Mouse (Mus musculus): ENCODE measurements at regions not wholly inside any gene's neighbourhood (a gene's known extent, or its start where the extent isn't known, plus 50 kb on each side); places are given as distances from the start of the nearest gene placed in this dataset.
A peak's percentile ranks its signal among the peaks of the same experiment; 100 is the strongest.

GRCm38 (mm10) chr15:60475086-60475485 is 378.5 kb downstream of the Fam84b start:
- Histone ChIP-seq H3K4me2 (ENCODE audit: low read depth, low read length, poor library complexity, severe bottlenecking) (no peak overlapping the region), H3K4me1 (ENCODE audit: insufficient read depth, low read length) (no peaks in the 10 kb centered on the region), H3K9me3 (ENCODE audit: low read length) (no peaks in the 10 kb centered on the region), H3K27me3 (ENCODE audit: insufficient read depth, low read length) (no peaks in the 10 kb centered on the region), H3K4me3 (ENCODE audit: low read depth, low read length) (no peak overlapping the region), H3K9ac (replicated peaks; ENCODE audit: low read length, poor library complexity, severe bottlenecking) (no peak overlapping the region), H3K36me3 (ENCODE audit: insufficient read depth, low read length) (no peaks in the 10 kb centered on the region), H3K27ac (ENCODE audit: low read depth, low read length) (no peak overlapping the region)
- TF ChIP-seq CTCF (IDR thresholded peaks at IDR 0.05), result no peak
- ATAC-seq (ENCODE audit: low FRiP score) (no peak), DNase-seq (ENCODE audit: low spot score) (no peak)
- 21% methylated on average over 3 of the region's 3 CpGs for WGBS

GRCm38 (mm10) chr15:60431916-60432315 is 415.5 kb upstream of the 4933412E24Rik start:
- DNase-seq (ENCODE audit: low spot score), result no peak
- 89% methylated on average over 1 of the region's 1 CpGs for WGBS
- ATAC-seq (ENCODE audit: low FRiP score), result no peak
- H3K4me2 ChIP-seq (ENCODE audit: low read depth, low read length, poor library complexity, severe bottlenecking), result no peak overlapping the region
- no peak for TF ChIP-seq CTCF (IDR thresholded peaks at IDR 0.05)
- no peaks in the 10 kb centered on the region for H3K9me3 ChIP-seq (ENCODE audit: low read length)
- no peaks in the 10 kb centered on the region for H3K27me3 ChIP-seq (ENCODE audit: insufficient read depth, low read length)
- no peak overlapping the region for H3K27ac ChIP-seq (ENCODE audit: low read depth, low read length)
- H3K4me1 ChIP-seq (ENCODE audit: insufficient read depth, low read length), result no peaks in the 10 kb centered on the region
- H3K4me3 ChIP-seq (ENCODE audit: low read depth, low read length), result no peak overlapping the region
- H3K9ac ChIP-seq (replicated peaks; ENCODE audit: low read length, poor library complexity, severe bottlenecking), result no peak overlapping the region
- H3K36me3 ChIP-seq (ENCODE audit: insufficient read depth, low read length), result no peaks in the 10 kb centered on the region

DNA sequence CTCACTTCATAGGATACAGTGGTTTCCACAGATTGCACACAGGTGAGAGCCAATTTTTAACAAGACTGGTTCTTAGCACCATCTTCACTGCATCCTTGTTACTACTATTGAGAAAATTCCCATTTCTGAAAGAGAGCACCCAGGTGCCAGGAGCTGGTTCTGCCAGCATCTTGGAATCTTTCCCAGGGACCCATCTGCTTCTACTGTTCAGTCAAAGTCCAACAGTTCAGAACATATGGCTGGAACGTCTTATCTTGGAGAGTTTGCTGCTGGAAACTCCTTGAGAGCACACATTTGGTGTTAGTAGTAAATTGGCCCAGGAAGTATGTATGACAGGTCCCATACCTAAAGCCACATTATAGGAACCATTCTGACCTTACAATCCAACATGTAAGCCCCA is 402.7 kb upstream of the 4933412E24Rik start:
- Histone ChIP-seq H3K4me1 (ENCODE audit: insufficient read depth, low read length) (no peaks in the 10 kb centered on the region), H3K27ac (ENCODE audit: low read depth, low read length) (no peak overlapping the region), H3K9me3 (ENCODE audit: low read length) (no peaks in the 10 kb centered on the region), H3K9ac (replicated peaks; ENCODE audit: low read length, poor library complexity, severe bottlenecking) (no peak overlapping the region), H3K4me2 (ENCODE audit: low read depth, low read length, poor library complexity, severe bottlenecking) (no peak overlapping the region), H3K27me3 (ENCODE audit: insufficient read depth, low read length) (no peaks in the 10 kb centered on the region), H3K36me3 (ENCODE audit: insufficient read depth, low read length) (no peaks in the 10 kb centered on the region), H3K4me3 (ENCODE audit: low read depth, low read length) (no peak overlapping the region)
- DNase-seq (ENCODE audit: low spot score) (peak; percentile 26), ATAC-seq (ENCODE audit: low FRiP score) (no peak)
- WGBS, result 77% methylated on average over 1 of the region's 1 CpGs
- TF ChIP-seq CTCF (IDR thresholded peaks at IDR 0.05), result no peak

- Histone ChIP-seq H3K9me3 (ENCODE audit: low read length) (no peaks in the 10 kb centered on the region), H3K36me3 (ENCODE audit: insufficient read depth, low read length) (no peaks in the 10 kb centered on the region), H3K9ac (replicated peaks; ENCODE audit: low read length, poor library complexity, severe bottlenecking) (no peak overlapping the region), H3K27ac (ENCODE audit: low read depth, low read length) (no peak overlapping the region), H3K4me1 (ENCODE audit: insufficient read depth, low read length) (no peaks in the 10 kb centered on the region), H3K27me3 (ENCODE audit: insufficient read depth, low read length) (no peaks in the 10 kb centered on the region), H3K4me3 (ENCODE audit: low read depth, low read length) (no peak overlapping the region), H3K4me2 (ENCODE audit: low read depth, low read length, poor library complexity, severe bottlenecking) (no peak overlapping the region)
- TF ChIP-seq CTCF (IDR thresholded peaks at IDR 0.05), result no peak
- ATAC-seq (ENCODE audit: low FRiP score), result no peak
- peak; percentile 65 for DNase-seq (ENCODE audit: low spot score)
- 63% methylated on average over 7 of the region's 7 CpGs for WGBS
Measured at GRCm38 (mm10) chr15:60392267-60392666, 375.9 kb upstream of the 4933412E24Rik start.

DNA sequence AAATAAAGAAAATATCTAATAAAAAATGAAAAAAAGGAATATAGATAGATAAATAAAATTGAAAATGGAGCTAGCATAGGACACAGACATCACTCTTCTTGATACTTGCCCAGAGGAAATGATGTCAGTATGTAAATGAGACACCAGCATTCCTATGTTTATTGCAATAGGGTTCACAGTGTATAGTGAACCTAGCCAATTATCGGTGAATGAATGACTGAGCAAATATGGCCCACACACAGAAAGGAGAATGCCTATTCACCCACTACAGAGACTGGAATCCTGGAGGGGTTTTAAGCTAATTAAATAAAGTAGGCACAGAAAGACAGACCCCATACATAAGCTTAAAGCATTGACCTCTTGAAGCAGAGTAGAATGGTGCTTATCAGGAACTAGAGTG is 373.9 kb upstream of the 4933412E24Rik start:
- Histone ChIP-seq H3K36me3 (ENCODE audit: insufficient read depth, low read length) (no peaks in the 10 kb centered on the region), H3K4me2 (ENCODE audit: low read depth, low read length, poor library complexity, severe bottlenecking) (no peak overlapping the region), H3K9me3 (ENCODE audit: low read length) (no peaks in the 10 kb centered on the region), H3K27ac (ENCODE audit: low read depth, low read length) (no peak overlapping the region), H3K27me3 (ENCODE audit: insufficient read depth, low read length) (no peaks in the 10 kb centered on the region), H3K4me1 (ENCODE audit: insufficient read depth, low read length) (no peaks in the 10 kb centered on the region), H3K9ac (replicated peaks; ENCODE audit: low read length, poor library complexity, severe bottlenecking) (no peak overlapping the region), H3K4me3 (ENCODE audit: low read depth, low read length) (no peak overlapping the region)
- ATAC-seq (ENCODE audit: low FRiP score), result no peak
- 91% methylated on average over 1 of the region's 1 CpGs for WGBS
- no peak for TF ChIP-seq CTCF (IDR thresholded peaks at IDR 0.05)
- DNase-seq (ENCODE audit: low spot score), result no peak

- Histone ChIP-seq H3K36me3 (ENCODE audit: insufficient read depth, low read length) (no peaks in the 10 kb centered on the region), H3K4me1 (ENCODE audit: insufficient read depth, low read length) (no peaks in the 10 kb centered on the region), H3K27me3 (ENCODE audit: insufficient read depth, low read length) (no peaks in the 10 kb centered on the region), H3K27ac (ENCODE audit: low read depth, low read length) (no peak overlapping the region), H3K4me2 (ENCODE audit: low read depth, low read length, poor library complexity, severe bottlenecking) (no peak overlapping the region), H3K9me3 (ENCODE audit: low read length) (no peaks in the 10 kb centered on the region), H3K4me3 (ENCODE audit: low read depth, low read length) (no peak overlapping the region), H3K9ac (replicated peaks; ENCODE audit: low read length, poor library complexity, severe bottlenecking) (no peak overlapping the region)
- DNase-seq (ENCODE audit: low spot score), result peak; percentile 63
- no peak for ATAC-seq (ENCODE audit: low FRiP score)
- WGBS, result 88% methylated on average over 2 of the region's 2 CpGs
- no peak for TF ChIP-seq CTCF (IDR thresholded peaks at IDR 0.05)
Measured at GRCm38 (mm10) chr15:60387962-60388361, 371.5 kb upstream of the 4933412E24Rik start.

Measured in midbrain, postnatal 0 days (tissue).